Mouse (Mus musculus): ENCODE data around the gene Grb2.

DNA sequence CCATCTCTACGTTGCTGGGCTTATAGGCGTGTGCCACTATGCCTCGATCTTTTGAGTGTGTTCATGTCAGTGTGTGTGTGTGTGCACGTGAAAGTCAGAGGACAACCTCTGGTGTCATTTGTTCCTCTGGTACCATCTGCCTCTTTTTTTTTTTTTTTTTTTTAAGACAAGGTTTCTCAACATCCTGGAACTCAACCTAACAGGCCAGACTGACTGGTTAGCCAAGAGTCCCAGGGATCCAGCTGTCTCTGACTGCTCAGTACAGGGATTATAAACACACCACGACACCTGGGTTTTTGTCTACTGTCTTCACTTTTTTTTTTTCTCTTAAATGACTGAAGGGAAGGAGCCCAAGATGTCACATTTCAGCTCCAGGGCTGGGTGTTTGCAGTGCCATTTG lies 36.0 kb upstream of the Grb2 start:
- TF ChIP-seq CTCF (IDR thresholded peaks at IDR 0.05; ENCODE audit: low read depth) = no peak
- TF ChIP-seq EP300 (IDR thresholded peaks at IDR 0.05; ENCODE audit: low read depth) = no peak

Data from liver, embryonic 14.5 days (tissue).